Mouse (Mus musculus) liver, embryonic 11.5 days (tissue): ENCODE measurements around the gene Rbpjl. TPM values are rescaled to one million over a fixed set of nuclear protein-coding genes. Genes with fewer than 3 reads are reported as not detected.

Experiments used
- ATAC-seq: fragments of 200-750 bp; cut with Nextera tagmentation; replicated peaks from 2 replicates; pipeline ENCODE4 v1.8.0; 2017; ENCODE audit warnings: moderate number of reproducible peaks, mild to moderate bottlenecking, moderate TSS enrichment, moderate library complexity; ENCODE audit not compliant: low FRiP score
- DNase-seq: peaks from one replicate; pipeline ENCODE4 v3.0.0-alpha.2; 2017; ENCODE audit warnings: low spot score
- H3K27ac ChIP-seq: fragments of 300-500 bp; sonication (generic); 2 replicates; pipeline ENCODE4 v1.5.1; 2014; ENCODE audit warnings: mild to moderate bottlenecking, low read depth, low read length, control low read depth
- H3K27me3 ChIP-seq: fragments of 300-500 bp; sonication (generic); replicated peaks from 2 replicates; pipeline ENCODE4 v1.6.1; 2014; ENCODE audit warnings: low read length, mixed read lengths; ENCODE audit not compliant: control insufficient read depth, insufficient read depth
- H3K36me3 ChIP-seq: fragments of 300-500 bp; sonication (generic); 2 replicates; pipeline ENCODE4 v1.6.1; 2014; ENCODE audit warnings: mild to moderate bottlenecking, low read length, moderate library complexity, mixed read lengths; ENCODE audit not compliant: control insufficient read depth, insufficient read depth
- H3K4me1 ChIP-seq: fragments of 300-500 bp; sonication (generic); replicated peaks from 2 replicates; pipeline ENCODE4 v1.6.1; 2014; ENCODE audit warnings: low read length, mixed read lengths; ENCODE audit not compliant: control insufficient read depth, insufficient read depth
- H3K4me2 ChIP-seq: fragments of 300-500 bp; sonication (generic); 2 replicates; pipeline ENCODE4 v1.6.1; 2014; ENCODE audit warnings: mild to moderate bottlenecking, control low read depth, moderate library complexity
- H3K4me3 ChIP-seq: fragments of 300-500 bp; sonication (generic); 2 replicates; pipeline ENCODE4 v1.5.1; 2014; ENCODE audit warnings: low read depth, low read length, control low read depth
- H3K9ac ChIP-seq: fragments of 300-500 bp; sonication (generic); 2 replicates; pipeline ENCODE4 v1.6.1; 2014; ENCODE audit warnings: low read depth, low read length, control low read depth
- H3K9me3 ChIP-seq: fragments of 300-500 bp; sonication (generic); 2 replicates; pipeline ENCODE4 v1.6.1; 2016; ENCODE audit warnings: low read length, inconsistent platforms, mixed read lengths; ENCODE audit not compliant: control insufficient read depth
- WGBS: fragments of 180-500 bp; shearing (Covaris S2); extraction: QIAGEN DNeasy Blood & Tissue Kit; methylation state at CpG from one replicate; pipeline ENCODE4 v1.1.7; 2014; 5-methylcytosine and 5-hydroxymethylcytosine counted together
- microRNA-seq: library from miRNA; unstranded; fragments of <30 nt; microRNA quantifications from one replicate; pipeline ENCODE4, GENCODE M21; 2017; ENCODE audit warnings: borderline number of aligned reads
- polyA plus RNA-seq: library from polyadenylated mRNA; unstranded; fragments of >200 nt; fragmentation: Nextera tagmentation; extraction: Ambion mirVana; gene quantifications from 2 replicates; pipeline ENCODE4 v1.2.1, GENCODE M21; 2014

Gene Rbpjl
- polyA plus RNA-seq, 1 experiment from 2014 or later, result 0.12 TPM

DNA sequence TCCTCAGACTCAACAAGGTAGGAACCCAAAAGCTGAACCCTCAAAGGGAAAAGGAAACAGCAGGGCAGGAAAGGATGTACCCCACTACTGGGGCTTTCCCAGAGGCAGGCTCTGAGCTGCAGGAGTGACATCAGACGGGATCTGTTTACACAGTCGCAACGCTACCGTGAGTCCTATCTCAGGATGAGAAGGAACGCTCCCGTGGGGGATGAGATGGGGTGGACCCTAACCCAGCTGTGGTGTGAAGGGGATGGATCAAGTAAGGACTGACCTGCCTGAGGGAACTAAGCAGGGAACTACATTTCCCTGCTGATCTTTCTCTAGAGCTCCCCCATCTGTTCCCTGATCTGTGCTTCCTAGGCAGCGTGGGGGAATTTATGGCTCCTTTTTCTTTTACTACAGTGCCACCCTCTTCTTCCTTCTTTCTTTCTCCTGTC lies 53.9 kb downstream of the Rbpjl start, which contains the start of gene Sys1:
Sys1 (plus strand) TSS at position 101 of the 437 bp plus-strand sequence.
- Histone ChIP-seq H3K9ac (no peak within 1 kb of the TSS), H3K4me2 (peak within 1 kb of the TSS; percentile 32), H3K27ac (peak within 1 kb of the TSS; percentile 59), H3K4me3 (no peak within 1 kb of the TSS), H3K4me1 (peaks cover 11% of the 10 kb centered on the region; the same call in 1 of the 2 replicates), H3K27me3 (no peaks in the 10 kb centered on the region; the same call in 1 of the 2 replicates), H3K36me3 (no peaks in the 10 kb centered on the region), H3K9me3 (no peaks in the 10 kb centered on the region)
- 4% methylated on average over 7 of the region's 7 CpGs for WGBS
- no peak for DNase-seq
- no peak for ATAC-seq

DNA sequence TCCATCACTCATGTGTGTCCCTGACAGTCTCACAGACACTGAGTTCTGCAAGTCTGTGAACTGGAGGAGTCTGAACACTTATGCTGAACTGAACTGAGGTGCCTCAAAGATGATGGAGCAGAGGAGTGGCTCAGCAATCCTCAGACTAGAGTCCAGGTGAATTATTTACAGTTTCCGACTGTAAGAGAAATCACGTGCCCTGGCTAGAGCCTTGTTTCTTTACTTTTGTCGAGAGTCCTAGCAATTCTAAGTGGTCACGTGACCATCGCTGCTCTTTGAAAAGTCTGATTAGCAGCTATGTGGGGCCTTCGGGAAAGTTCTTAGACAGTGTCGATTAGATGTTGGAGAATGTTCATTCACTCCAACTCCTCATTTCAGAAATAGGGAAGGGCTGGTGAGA lies 55.0 kb downstream of the Rbpjl start:
- H3K9ac ChIP-seq, result no peak overlapping the region
- H3K27ac ChIP-seq, result peak overlapping the region; percentile 30; the same call in 1 of the 2 replicates
- no peaks in the 10 kb centered on the region for H3K9me3 ChIP-seq
- no peak overlapping the region for H3K4me2 ChIP-seq
- no peaks in the 10 kb centered on the region; the same call in 1 of the 2 replicates for H3K27me3 ChIP-seq
- 47% methylated on average over 7 of the region's 7 CpGs for WGBS
- no peaks in the 10 kb centered on the region for H3K36me3 ChIP-seq
- ATAC-seq, result no peak
- DNase-seq, result no peak
- peaks cover 11% of the 10 kb centered on the region; the same call in 1 of the 2 replicates for H3K4me1 ChIP-seq
- no peak overlapping the region for H3K4me3 ChIP-seq

DNA sequence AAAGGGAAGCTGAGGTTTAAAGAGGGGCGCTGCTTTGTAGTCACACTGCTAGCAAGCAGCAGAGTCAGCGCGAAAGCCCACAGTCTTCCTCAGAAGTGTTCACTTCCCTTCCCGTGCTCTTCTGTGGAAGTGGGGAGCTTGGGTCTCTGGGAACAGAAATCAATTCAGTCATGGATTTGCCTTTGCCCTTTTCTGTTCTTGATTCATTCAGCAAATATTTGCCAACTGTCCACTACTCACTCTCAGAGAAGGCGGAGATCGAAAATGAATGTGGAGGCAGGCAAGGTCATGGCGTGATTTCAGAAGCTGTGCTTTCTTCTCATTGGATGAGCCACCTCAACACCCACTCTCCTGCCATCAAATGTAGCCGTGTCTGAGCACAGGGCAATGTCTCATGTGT lies 55.6 kb downstream of the Rbpjl start:
- WGBS, result 67% methylated on average over 8 of the region's 8 CpGs
- no peak for DNase-seq
- Histone ChIP-seq H3K9ac (no peak overlapping the region), H3K9me3 (no peaks in the 10 kb centered on the region), H3K36me3 (peaks cover 5% of the 10 kb centered on the region; the same call in 1 of the 2 replicates), H3K4me1 (peaks cover 11% of the 10 kb centered on the region; the same call in 1 of the 2 replicates), H3K27me3 (no peaks in the 10 kb centered on the region), H3K27ac (peak overlapping the region; percentile 52), H3K4me3 (no peak overlapping the region), H3K4me2 (peak overlapping the region; percentile 26; the same call in 1 of the 2 replicates)
- no peak for ATAC-seq

DNA sequence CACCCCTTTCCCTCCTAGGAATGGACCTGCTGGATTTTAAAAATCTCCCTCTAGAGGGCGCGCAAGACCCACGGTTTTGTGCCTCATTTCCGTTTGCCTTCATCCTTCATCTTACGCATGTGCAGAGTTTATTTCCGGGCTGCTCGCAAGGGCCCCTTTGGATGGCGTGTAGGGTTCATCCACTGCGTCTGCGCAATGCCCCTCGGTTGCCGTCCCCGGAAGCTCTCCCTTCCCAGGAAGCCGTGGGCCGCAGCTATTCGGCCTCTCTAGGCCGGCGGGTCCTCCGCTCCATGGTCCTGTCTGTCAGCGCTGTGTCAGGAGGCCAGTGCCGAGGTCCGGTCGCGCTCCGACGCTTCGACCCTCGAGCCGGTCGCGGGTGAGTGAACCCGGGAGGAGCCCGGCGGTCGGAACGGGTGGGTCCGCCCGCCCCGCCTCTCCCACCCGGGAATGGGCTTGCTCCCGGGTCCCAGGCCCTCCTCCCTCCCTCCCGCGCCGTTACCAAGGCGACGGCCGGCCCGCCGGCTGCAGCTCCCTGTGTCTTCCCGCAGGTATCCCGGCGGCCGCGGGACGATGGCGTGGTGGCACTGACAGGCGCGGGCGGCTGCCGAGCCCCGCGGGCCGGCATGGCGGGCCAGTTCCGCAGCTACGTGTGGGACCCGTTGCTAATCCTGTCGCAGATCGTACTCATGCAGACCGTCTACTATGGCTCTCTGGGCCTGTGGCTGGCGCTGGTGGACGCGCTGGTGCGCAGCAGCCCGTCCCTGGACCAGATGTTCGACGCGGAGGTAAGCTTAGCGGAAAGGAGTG lies 58.0 kb downstream of the Rbpjl start, which contains the start of gene Gm20458:
Gm20458 (plus strand) TSS at position 223 of the 807 bp plus-strand sequence.
- peak; percentile 92 for DNase-seq
- Histone ChIP-seq H3K36me3 (peaks cover 14% of the 10 kb centered on the region; the same call in 1 of the 2 replicates), H3K4me2 (peak within 1 kb of the TSS; percentile 73), H3K4me3 (peak within 1 kb of the TSS; percentile 91), H3K27ac (peak within 1 kb of the TSS; percentile 55), H3K9me3 (no peaks in the 10 kb centered on the region), H3K27me3 (no peaks in the 10 kb centered on the region), H3K9ac (peak within 1 kb of the TSS; percentile 79), H3K4me1 (peaks cover 8% of the 10 kb centered on the region; the same call in 1 of the 2 replicates)
- WGBS, result under 1% methylated on average over 68 of the region's 79 CpGs
- peak; percentile 98 for ATAC-seq

Small RNAs within 50 kb of the gene (microRNA-seq; reads per million reads assigned to microRNA genes)
- gene Mir7678, result not detected

Other genes with a start within 250 kb of the Rbpjl start
- gene Kcns1, start 232.0 kb upstream of the Rbpjl start, polyA plus RNA-seq, result 0.06 TPM in 1 of 2 replicates, not detected in the other
- not detected in 2 replicates for gene Wfdc5, start 220.4 kb upstream of the Rbpjl start, polyA plus RNA-seq
- gene Wfdc12, start 212.5 kb upstream of the Rbpjl start, polyA plus RNA-seq, result not detected in 2 replicates
- gene Wfdc15a, start 203.0 kb upstream of the Rbpjl start, polyA plus RNA-seq, result not detected in 2 replicates
- not detected in 2 replicates for gene Wfdc15b, start 181.5 kb upstream of the Rbpjl start, polyA plus RNA-seq
- not detected in 2 replicates for gene Svs2, start 164.7 kb upstream of the Rbpjl start, polyA plus RNA-seq
- gene Svs3b, start 146.5 kb upstream of the Rbpjl start, polyA plus RNA-seq, result not detected in 2 replicates
- gene Svs4, start 124.7 kb upstream of the Rbpjl start, polyA plus RNA-seq, result not detected in 2 replicates
- gene Svs3a, start 113.9 kb upstream of the Rbpjl start, polyA plus RNA-seq, result not detected in 2 replicates
- gene Svs6, start 86.4 kb upstream of the Rbpjl start, polyA plus RNA-seq, result not detected in 2 replicates
- not detected in 2 replicates for gene Svs5, start 70.4 kb upstream of the Rbpjl start, polyA plus RNA-seq
- gene Slpi, start 14.0 kb upstream of the Rbpjl start, polyA plus RNA-seq, result 9.4 and 11.6 TPM in 2 replicates
- gene Matn4, start 2.0 kb downstream of the Rbpjl start, polyA plus RNA-seq, result 0.14 and 0.32 TPM in 2 replicates
- 38.9 and 39.2 TPM in 2 replicates for gene Sdc4, start 40.7 kb downstream of the Rbpjl start, polyA plus RNA-seq
- 49.1 and 52.8 TPM in 2 replicates for gene Sys1, start 53.8 kb downstream of the Rbpjl start, polyA plus RNA-seq
- 4.4 and 7.4 TPM in 2 replicates for gene Gm20458, start 57.8 kb downstream of the Rbpjl start, polyA plus RNA-seq
- not detected in 2 replicates for gene Trp53tg5, start 70.6 kb downstream of the Rbpjl start, polyA plus RNA-seq
- gene Dbndd2, start 83.0 kb downstream of the Rbpjl start, polyA plus RNA-seq, result 2.1 TPM in 2 replicates
- 52.1 and 58.7 TPM in 2 replicates for gene Pigt, start 94.4 kb downstream of the Rbpjl start, polyA plus RNA-seq
- gene Wfdc2, start 159.3 kb downstream of the Rbpjl start, polyA plus RNA-seq, result 8.2 and 9.1 TPM in 2 replicates
- gene Spint3, start 170.3 kb downstream of the Rbpjl start, polyA plus RNA-seq, result not detected in 2 replicates
- not detected in 2 replicates for gene Wfdc6a, start 182.3 kb downstream of the Rbpjl start, polyA plus RNA-seq
- not detected in 2 replicates for gene Eppin, start 190.5 kb downstream of the Rbpjl start, polyA plus RNA-seq
- not detected in 2 replicates for gene Wfdc6b, start 210.4 kb downstream of the Rbpjl start, polyA plus RNA-seq
- not detected in 2 replicates for gene Wfdc8, start 210.5 kb downstream of the Rbpjl start, polyA plus RNA-seq
- not detected in 2 replicates for gene Wfdc16, start 235.7 kb downstream of the Rbpjl start, polyA plus RNA-seq